Mouse (Mus musculus) stomach, postnatal 0 days (tissue): ENCODE data around the gene Nim1k.

Experiments
- CTCF ChIP-seq: IDR thresholded peaks from 2 replicates; pipeline ENCODE4 v1.5.1; 2016; ENCODE audit warnings: antibody characterized with exemption, low read depth, mild to moderate bottlenecking, moderate library complexity
- EP300 ChIP-seq: optimal IDR thresholded peaks from 2 replicates; pipeline ENCODE3; 2016; ENCODE audit warnings: antibody characterized with exemption

DNA sequence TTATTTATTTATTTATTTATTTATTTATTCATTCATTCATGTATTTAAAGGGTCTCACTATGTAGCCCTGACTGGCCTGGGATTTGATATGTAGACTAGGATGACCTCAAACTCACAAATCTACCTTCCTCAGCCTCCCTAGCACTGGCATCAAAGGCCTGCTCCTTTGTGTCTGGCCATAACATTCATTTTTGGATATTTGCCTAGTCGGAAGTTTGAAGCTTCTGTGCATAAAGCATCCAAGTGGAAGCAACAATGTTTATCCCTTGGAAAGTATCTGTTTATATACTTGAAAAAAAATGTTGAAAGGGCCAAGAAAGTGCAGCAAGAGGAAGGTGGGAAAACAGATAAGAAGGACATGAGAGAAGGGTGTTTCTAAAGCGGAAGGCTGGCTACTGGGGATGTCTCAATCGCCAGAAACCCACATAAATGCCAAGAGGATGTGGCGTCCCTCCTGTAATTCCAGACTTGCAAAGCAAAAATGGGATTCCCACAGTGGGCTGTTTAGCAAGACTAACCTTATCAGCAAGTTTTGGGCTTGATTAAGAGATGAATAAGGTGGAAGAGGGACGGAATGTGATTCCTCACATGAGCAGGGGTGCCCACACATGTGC, 37.2 kb upstream of the Nim1k start:
- no peak for TF ChIP-seq EP300
- TF ChIP-seq CTCF = no peak
